Mouse (Mus musculus): ENCODE measurements around the gene Atp5s. TPM values are rescaled to one million over a fixed set of nuclear protein-coding genes. Genes with fewer than 3 reads are reported as not detected.

The Atp5s gene
- polyA plus RNA-seq (2016; fragmentation: Nextera tagmentation; extraction: Ambion mirVana) = 31.1 and 31.2 TPM in 2 replicates

DNA sequence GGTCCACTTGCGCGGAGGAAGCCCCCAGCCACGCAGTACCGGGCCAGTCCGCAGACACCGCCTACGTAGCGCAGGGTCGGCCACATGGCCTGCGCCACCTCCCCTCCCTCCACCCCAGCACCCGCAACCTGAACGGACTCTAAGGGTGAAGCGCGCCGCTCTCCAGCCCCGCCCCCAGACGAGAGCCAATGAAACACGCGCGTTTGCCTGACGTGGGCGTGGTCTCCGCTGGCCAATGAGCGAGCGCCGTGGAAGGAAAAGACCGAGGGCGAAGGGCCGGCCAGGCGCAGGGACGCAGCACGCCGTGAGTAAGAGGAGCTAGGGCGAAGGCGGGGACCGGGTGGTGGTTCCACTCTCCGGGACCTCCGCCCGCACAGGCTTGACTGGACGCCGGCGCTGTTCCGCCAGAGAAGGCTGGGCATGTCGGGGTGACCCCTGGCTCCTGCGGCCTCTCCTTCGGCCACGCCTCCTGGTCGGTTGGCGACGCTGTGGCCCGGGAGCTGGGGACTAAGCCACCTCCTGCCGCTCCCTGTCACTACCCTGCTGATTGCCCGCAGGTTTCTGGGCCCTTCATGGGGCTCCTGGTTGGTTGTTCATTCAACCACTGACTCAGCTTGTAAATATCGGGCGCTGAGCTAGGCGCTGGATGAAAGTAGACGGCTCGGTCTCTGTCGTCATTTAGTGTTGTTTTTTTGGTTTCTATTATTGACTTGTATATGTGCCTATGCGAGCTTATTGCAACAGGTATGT is at the start of gene Atp5s, which contains the start of gene L2hgdh:
Gene Atp5s (plus strand): TSS at position 240 of the 750 bp plus-strand sequence.
Gene L2hgdh (minus strand): TSS at position 163 of the 750 bp plus-strand sequence.
- H3K27ac ChIP-seq (ENCODE audit: poor library complexity, severe bottlenecking) = peak within 1 kb of the TSS; percentile 92
- peak within 1 kb of the TSS; percentile 64 for H3K4me3 ChIP-seq
- peaks cover 4% of the 10 kb centered on the region for H3K36me3 ChIP-seq
- H3K4me2 ChIP-seq = peak within 1 kb of the TSS; percentile 85
- peaks cover 17% of the 10 kb centered on the region for H3K4me1 ChIP-seq (replicated peaks)
- ATAC-seq (ENCODE audit: insufficient number of reproducible peaks, low FRiP score) = peak; percentile 98
- H3K27me3 ChIP-seq (replicated peaks) = no peaks in the 10 kb centered on the region
- H3K9me3 ChIP-seq (replicated peaks) = no peaks in the 10 kb centered on the region
- H3K9ac ChIP-seq = peak within 1 kb of the TSS; percentile 81
- WGBS = under 1% methylated on average over 60 of the region's 60 CpGs

- Histone ChIP-seq H3K36me3 (no peaks in the 10 kb centered on the region), H3K4me2 (no peak overlapping the region), H3K4me3 (no peak overlapping the region), H3K4me1 (replicated peaks) (peaks cover 26% of the 10 kb centered on the region), H3K9me3 (replicated peaks) (0 out of 2 replicates have a peak, but pooled peaks cover 3% of the 10 kb centered on the region), H3K27ac (ENCODE audit: poor library complexity, severe bottlenecking) (no peak overlapping the region), H3K9ac (no peak overlapping the region), H3K27me3 (replicated peaks) (no peaks in the 10 kb centered on the region)
- 79% methylated on average over 4 of the region's 4 CpGs for WGBS
- no peak for ATAC-seq (ENCODE audit: insufficient number of reproducible peaks, low FRiP score)
Measured at GRCm38 (mm10) chr12:69676157-69676556, 48.6 kb upstream of the Atp5s start.

DNA sequence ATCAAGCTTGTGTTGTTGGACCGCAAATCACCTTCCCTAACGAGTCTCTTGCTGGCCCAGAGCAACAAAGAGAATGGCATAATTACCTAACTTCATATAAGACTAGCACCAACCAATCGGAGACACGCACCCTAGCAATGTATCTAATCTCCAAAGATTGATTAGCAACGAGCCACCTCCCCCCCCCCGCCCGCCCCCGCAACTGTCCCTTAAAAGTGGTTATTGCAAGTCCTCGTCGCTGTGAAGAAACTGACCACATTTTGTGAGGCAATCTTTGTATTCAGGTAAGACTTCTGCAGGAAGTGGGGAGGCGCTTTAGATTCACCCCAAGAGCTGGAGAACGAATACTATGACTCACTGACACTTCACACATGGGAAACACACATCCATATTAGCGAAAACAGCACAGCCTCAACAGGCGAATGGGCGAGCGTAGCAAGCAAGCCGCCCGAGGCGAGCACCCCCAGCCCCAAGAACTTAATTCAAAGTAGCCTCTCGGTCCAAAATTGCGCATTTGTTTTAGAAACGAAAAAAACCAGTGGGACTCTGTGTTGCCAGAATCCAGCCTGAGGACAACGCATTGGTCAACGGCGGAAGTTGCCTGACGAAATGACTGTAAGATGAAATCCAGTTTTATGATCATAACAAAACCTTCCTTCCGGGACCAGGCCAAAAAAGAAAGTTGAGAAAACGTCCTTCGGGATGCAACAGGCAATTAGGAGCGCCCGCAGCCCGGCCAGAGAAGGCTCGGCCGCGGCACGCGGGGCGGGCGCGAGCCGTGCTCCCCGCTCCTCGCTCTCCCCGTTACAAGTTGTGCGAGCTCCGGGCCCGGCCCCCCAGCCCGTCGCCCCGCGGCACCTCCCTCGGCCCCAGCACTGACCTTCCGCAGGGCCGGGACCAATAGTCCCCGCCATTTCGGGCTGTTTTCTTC is 43.9 kb upstream of the Atp5s start:
- ATAC-seq (ENCODE audit: insufficient number of reproducible peaks, low FRiP score) = peak; percentile 74
- WGBS = under 1% methylated on average over 56 of the region's 56 CpGs

GRCm38 (mm10) chr12:69681566-69682061 is 43.1 kb upstream of the Atp5s start, which contains the start of gene Sos2:
TSS of gene Sos2 (minus strand) at chr12:69681852.
- Histone ChIP-seq H3K4me3 (peak within 1 kb of the TSS; percentile 78), H3K9me3 (replicated peaks) (no peaks in the 10 kb centered on the region), H3K27ac (ENCODE audit: poor library complexity, severe bottlenecking) (peak within 1 kb of the TSS; percentile 99), H3K4me2 (peak within 1 kb of the TSS; percentile 87), H3K36me3 (no peaks in the 10 kb centered on the region), H3K4me1 (replicated peaks) (peaks cover 8% of the 10 kb centered on the region), H3K9ac (peak within 1 kb of the TSS; percentile 96), H3K27me3 (replicated peaks) (no peaks in the 10 kb centered on the region)
- WGBS = 7% methylated on average over 63 of the region's 85 CpGs
- peak; percentile 91 for ATAC-seq (ENCODE audit: insufficient number of reproducible peaks, low FRiP score)

More for the DNA sequence above, 43.9 kb upstream of the Atp5s start:
- peak overlapping the region; percentile 87 for H3K4me2 ChIP-seq
- no peaks in the 10 kb centered on the region for H3K27me3 ChIP-seq (replicated peaks)
- H3K9me3 ChIP-seq (replicated peaks) = no peaks in the 10 kb centered on the region
- H3K4me1 ChIP-seq (replicated peaks) = peaks cover 14% of the 10 kb centered on the region
- H3K4me3 ChIP-seq = peak overlapping the region; percentile 78
- peak overlapping the region; percentile 99 for H3K27ac ChIP-seq (ENCODE audit: poor library complexity, severe bottlenecking)
- H3K9ac ChIP-seq = peak overlapping the region; percentile 96
- no peaks in the 10 kb centered on the region for H3K36me3 ChIP-seq

GRCm38 (mm10) chr12:69682065-69682787 is 42.5 kb upstream of the Atp5s start:
- WGBS = 8% methylated on average over 54 of the region's 54 CpGs
- peak overlapping the region; percentile 96 for H3K9ac ChIP-seq
- no peaks in the 10 kb centered on the region for H3K36me3 ChIP-seq
- ATAC-seq (ENCODE audit: insufficient number of reproducible peaks, low FRiP score) = peak; percentile 90
- peak overlapping the region; percentile 78 for H3K4me3 ChIP-seq
- H3K27ac ChIP-seq (ENCODE audit: poor library complexity, severe bottlenecking) = peak overlapping the region; percentile 99
- peaks cover 8% of the 10 kb centered on the region for H3K4me1 ChIP-seq (replicated peaks)
- peak overlapping the region; percentile 87 for H3K4me2 ChIP-seq
- H3K27me3 ChIP-seq (replicated peaks) = no peaks in the 10 kb centered on the region
- no peaks in the 10 kb centered on the region for H3K9me3 ChIP-seq (replicated peaks)

- 45% methylated on average over 14 of the region's 14 CpGs for WGBS
- ATAC-seq (ENCODE audit: insufficient number of reproducible peaks, low FRiP score) = no peak
- H3K36me3 ChIP-seq = no peaks in the 10 kb centered on the region
- peaks cover 8% of the 10 kb centered on the region for H3K4me1 ChIP-seq (replicated peaks)
- H3K27me3 ChIP-seq (replicated peaks) = no peaks in the 10 kb centered on the region
- H3K4me3 ChIP-seq = peak overlapping the region; percentile 25; the same call in 1 of the 2 replicates
- H3K27ac ChIP-seq (ENCODE audit: poor library complexity, severe bottlenecking) = no peak overlapping the region
- H3K4me2 ChIP-seq = peak overlapping the region; percentile 87
- H3K9me3 ChIP-seq (replicated peaks) = no peaks in the 10 kb centered on the region
- no peak overlapping the region for H3K9ac ChIP-seq
Measured at GRCm38 (mm10) chr12:69682788-69683419, 41.8 kb upstream of the Atp5s start.

DNA sequence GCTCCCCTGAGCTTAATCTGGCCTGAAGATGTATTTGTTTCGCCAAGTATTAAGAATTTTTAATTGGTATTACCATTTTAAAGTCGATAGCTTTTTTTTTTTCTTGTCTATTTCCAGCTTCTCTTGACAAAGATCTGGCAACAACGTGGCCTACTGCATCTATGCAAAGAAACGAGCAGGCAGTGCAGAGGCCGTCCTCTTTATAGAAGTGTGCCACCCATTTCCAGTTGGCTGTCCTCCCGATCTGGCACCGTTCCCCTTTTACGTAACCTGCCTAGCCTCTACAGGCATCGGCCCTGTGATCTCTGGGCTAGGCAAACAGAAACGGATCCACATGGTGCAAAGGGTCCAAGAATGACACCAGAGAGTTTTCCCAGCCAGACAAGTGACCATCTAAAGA is 41.2 kb upstream of the Atp5s start:
- no peaks in the 10 kb centered on the region for H3K27me3 ChIP-seq (replicated peaks)
- H3K9me3 ChIP-seq (replicated peaks) = no peaks in the 10 kb centered on the region
- peak overlapping the region; percentile 23; the same call in 1 of the 2 replicates for H3K4me2 ChIP-seq
- no peaks in the 10 kb centered on the region for H3K36me3 ChIP-seq
- no peak overlapping the region for H3K9ac ChIP-seq
- WGBS = 43% methylated on average over 10 of the region's 10 CpGs
- ATAC-seq (ENCODE audit: insufficient number of reproducible peaks, low FRiP score) = no peak
- no peak overlapping the region for H3K27ac ChIP-seq (ENCODE audit: poor library complexity, severe bottlenecking)
- no peak overlapping the region for H3K4me3 ChIP-seq
- peaks cover 8% of the 10 kb centered on the region for H3K4me1 ChIP-seq (replicated peaks)

- H3K4me2 ChIP-seq = no peak overlapping the region
- no peak for ATAC-seq (ENCODE audit: insufficient number of reproducible peaks, low FRiP score)
- no peak overlapping the region for H3K4me3 ChIP-seq
- 47% methylated on average over 2 of the region's 2 CpGs for WGBS
- H3K27ac ChIP-seq (ENCODE audit: poor library complexity, severe bottlenecking) = no peak overlapping the region
- no peaks in the 10 kb centered on the region for H3K27me3 ChIP-seq (replicated peaks)
- no peaks in the 10 kb centered on the region for H3K36me3 ChIP-seq
- no peak overlapping the region for H3K9ac ChIP-seq
- H3K4me1 ChIP-seq (replicated peaks) = no peaks in the 10 kb centered on the region; the same call in 1 of the 2 replicates
- no peaks in the 10 kb centered on the region for H3K9me3 ChIP-seq (replicated peaks)
Measured at GRCm38 (mm10) chr12:69688368-69688767, 36.4 kb upstream of the Atp5s start.

GRCm38 (mm10) chr12:69689094-69689493 is 35.7 kb upstream of the Atp5s start:
- ATAC-seq (ENCODE audit: insufficient number of reproducible peaks, low FRiP score) = no peak
- no peak overlapping the region for H3K9ac ChIP-seq

DNA sequence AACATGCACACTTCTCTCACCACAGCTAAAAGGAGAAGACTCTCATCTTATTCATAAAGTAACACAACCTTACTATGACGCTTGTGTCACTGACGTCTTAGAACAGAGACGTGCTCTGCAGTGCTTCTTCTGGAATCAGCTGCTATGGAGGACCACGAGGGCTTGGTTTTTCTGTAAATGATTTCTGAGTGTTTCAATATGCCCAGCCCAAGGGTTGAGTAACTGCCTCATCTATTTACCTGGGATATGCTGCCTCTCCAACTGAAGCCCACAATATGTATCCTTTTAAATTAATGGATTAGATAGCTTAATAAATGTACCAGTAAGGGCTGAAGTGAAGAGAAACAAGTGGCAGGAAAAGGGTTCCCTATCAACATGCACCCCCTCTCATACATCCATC is 34.0 kb upstream of the Atp5s start:
- 88% methylated on average over 4 of the region's 4 CpGs for WGBS
- no peak overlapping the region for H3K4me3 ChIP-seq
- H3K9me3 ChIP-seq (replicated peaks) = no peaks in the 10 kb centered on the region
- no peaks in the 10 kb centered on the region; the same call in 1 of the 2 replicates for H3K4me1 ChIP-seq (replicated peaks)
- H3K27me3 ChIP-seq (replicated peaks) = no peaks in the 10 kb centered on the region
- no peak overlapping the region for H3K4me2 ChIP-seq
- ATAC-seq (ENCODE audit: insufficient number of reproducible peaks, low FRiP score) = no peak
- no peak overlapping the region for H3K27ac ChIP-seq (ENCODE audit: poor library complexity, severe bottlenecking)
- no peak overlapping the region for H3K9ac ChIP-seq
- H3K36me3 ChIP-seq = no peaks in the 10 kb centered on the region

More at GRCm38 (mm10) chr12:69689094-69689493, 35.7 kb upstream of the Atp5s start:
- Histone ChIP-seq H3K4me2 (no peak overlapping the region), H3K4me1 (replicated peaks) (no peaks in the 10 kb centered on the region; the same call in 1 of the 2 replicates), H3K9me3 (replicated peaks) (no peaks in the 10 kb centered on the region), H3K27me3 (replicated peaks) (no peaks in the 10 kb centered on the region), H3K4me3 (no peak overlapping the region), H3K36me3 (no peaks in the 10 kb centered on the region), H3K27ac (ENCODE audit: poor library complexity, severe bottlenecking) (no peak overlapping the region)

Data from heart, embryonic 12.5 days (tissue).